Mouse (Mus musculus): Measurements from ENCODE around the gene Itgb8.

- no peak for TF ChIP-seq CTCF (IDR thresholded peaks at IDR 0.05; ENCODE audit: low read depth)
- no peak for TF ChIP-seq EP300 (IDR thresholded peaks at IDR 0.05; ENCODE audit: low read depth)
Measured at GRCm38 (mm10) chr12:119264506-119264905, 25.9 kb upstream of the Itgb8 start.

Data from heart, postnatal 0 days (tissue).